Mouse (Mus musculus) skeletal muscle tissue, adult 2 months (tissue): Measurements from ENCODE around the gene Sfn.

Experiments used
- DNase-seq: peaks from one replicate; pipeline ENCODE4 v3.0.0-alpha.2; 2012; ENCODE audit warnings: low read depth, low spot score

Sfn gene

DNA sequence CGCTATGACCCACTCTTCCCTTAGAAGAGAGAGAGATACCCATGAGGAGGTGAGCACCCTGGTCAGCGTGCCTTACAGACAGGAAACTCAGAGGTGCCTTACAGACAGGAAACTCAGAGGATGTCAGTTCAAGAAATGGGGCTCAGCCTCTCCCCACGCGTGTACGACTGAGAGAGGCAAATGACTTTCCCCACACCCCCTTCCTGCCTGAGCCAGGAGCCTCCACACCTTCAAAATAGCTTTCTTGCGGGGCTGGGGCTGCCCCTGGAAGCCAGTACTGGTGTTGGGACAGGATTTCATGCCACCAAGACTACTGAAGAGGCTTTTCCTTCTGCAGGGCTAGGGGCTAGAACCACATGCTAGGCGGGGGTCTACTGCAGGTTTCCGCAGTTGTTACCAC, 18.7 kb upstream of the Sfn start:
- no peak for DNase-seq

GRCm38 (mm10) chr4:133619473-133620136, 17.6 kb upstream of the Sfn start:
- DNase-seq: no peak

DNA sequence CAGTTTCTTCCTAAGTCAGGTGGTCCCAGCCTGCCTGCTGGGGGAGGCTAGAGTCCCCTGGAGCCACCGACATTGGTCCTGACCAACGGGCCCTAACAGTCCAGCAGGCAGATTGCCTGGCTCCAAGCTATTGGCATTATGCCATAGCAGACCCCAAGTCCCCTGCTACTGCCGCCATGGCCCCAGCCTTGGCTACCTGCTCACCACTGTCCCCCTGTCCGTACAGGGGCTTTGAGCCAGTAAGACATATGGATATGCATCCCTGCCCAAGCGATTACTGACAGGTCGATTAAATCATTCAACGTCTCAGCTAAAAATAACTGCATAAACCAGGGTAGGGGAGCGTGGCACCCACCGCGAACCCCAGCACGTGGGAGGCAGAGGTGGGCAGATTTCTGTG, 16.0 kb upstream of the Sfn start:
- DNase-seq: no peak

GRCm38 (mm10) chr4:133615416-133615815, 13.4 kb upstream of the Sfn start:
- no peak for DNase-seq

DNA sequence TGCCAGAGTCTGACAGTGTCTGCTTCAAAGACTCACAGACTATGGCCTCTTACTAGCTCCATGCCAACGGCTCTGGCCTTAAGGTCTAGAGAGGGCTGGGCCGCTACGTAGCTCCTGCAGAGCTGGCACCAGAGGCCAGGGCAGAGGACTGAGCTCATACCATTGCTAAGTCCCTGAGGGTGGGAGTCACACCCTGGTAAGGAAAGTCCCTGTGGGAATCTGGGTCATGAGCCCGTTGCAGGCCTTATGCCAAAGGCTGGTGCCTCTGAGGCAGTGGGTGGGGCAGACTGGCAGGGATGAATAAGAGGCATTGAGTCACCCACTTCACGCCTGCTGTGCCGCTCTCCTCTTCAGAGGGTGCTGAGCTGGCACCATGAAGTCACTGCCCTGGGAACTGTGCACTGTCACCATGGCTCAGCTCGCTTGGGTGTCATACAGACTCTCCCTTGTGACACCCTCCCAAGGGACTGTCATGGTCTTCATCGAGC, 12.3 kb upstream of the Sfn start:
- DNase-seq: peak; percentile 46

- no peak for DNase-seq
Observed at GRCm38 (mm10) chr4:133613867-133614266, 11.9 kb upstream of the Sfn start.

GRCm38 (mm10) chr4:133613026-133613425, 11.1 kb upstream of the Sfn start:
- DNase-seq: no peak

GRCm38 (mm10) chr4:133612416-133612815, 10.4 kb upstream of the Sfn start:
- DNase-seq: no peak

GRCm38 (mm10) chr4:133611815-133612214, 9.8 kb upstream of the Sfn start:
- no peak for DNase-seq

DNA sequence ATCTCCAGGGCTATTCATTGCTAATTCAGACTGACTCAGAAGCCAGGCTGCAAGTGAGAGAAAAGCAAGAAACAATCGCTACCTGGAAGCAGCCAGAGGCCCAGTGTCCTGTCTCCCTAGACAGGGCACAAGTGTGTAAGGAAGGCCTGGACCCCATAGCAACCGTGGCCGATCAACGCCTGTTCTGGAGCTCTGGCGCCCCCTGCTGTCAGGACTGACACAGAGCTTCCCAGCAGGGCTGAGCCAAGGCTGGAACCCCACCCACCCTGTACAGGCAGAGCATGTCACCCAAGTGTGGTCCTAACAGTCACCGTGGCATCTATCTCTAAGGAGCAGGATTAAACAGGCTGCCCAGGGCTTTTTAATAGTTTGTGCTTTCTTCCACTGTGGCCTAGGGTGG, 7.8 kb upstream of the Sfn start:
- peak; percentile 49 for DNase-seq

DNA sequence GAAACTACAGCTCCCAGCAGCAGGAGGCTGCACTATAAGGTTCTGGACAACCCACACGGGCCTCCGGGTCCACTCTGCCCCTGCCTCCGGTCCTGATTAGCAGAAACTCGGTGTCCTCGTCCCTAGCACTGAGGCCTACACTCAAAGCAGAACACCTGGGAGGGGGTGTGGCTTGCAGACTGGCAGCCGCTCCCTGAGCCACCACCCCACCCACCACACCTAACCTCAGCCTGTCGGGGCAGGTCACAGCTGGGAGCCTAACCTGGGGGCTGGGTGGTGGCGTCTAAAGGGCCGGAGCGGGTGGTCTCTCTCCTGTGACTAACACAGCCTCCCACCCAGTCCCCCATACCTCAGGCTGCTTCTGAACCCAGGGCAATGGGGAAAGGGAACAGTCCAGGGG, 5.3 kb upstream of the Sfn start:
- no peak for DNase-seq

- DNase-seq: no peak
Observed at GRCm38 (mm10) chr4:133605330-133605729, 3.4 kb upstream of the Sfn start.

- DNase-seq: no peak
Observed at GRCm38 (mm10) chr4:133604856-133605255, 2.9 kb upstream of the Sfn start.

DNA sequence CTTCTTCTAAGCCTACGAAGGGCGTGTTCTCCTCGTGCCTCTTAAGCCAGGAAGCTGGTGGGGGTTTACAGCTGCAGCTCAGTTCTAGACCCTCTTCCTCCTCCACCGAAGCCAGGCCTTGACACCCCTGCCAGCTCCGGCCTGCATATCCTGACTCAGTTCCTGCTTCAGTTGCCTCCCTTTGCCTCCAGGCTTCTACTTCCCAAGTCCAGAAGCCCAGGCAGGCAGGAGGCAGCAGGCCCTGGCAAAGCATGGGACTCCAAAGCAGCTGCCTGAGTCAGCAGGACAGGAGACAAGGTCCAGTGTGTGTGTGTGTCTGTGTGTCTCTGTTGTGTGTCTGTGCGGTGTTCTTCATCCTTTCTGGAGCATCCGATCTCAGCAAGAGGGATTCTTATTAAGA, 2.2 kb upstream of the Sfn start:
- no peak for DNase-seq

- no peak for DNase-seq
Observed at GRCm38 (mm10) chr4:133603056-133603455, 1.1 kb upstream of the Sfn start.

GRCm38 (mm10) chr4:133600306-133600705, 1.7 kb downstream of the Sfn start:
- DNase-seq: no peak

GRCm38 (mm10) chr4:133599571-133600073, 2.3 kb downstream of the Sfn start:
- DNase-seq: peak; percentile 85

DNA sequence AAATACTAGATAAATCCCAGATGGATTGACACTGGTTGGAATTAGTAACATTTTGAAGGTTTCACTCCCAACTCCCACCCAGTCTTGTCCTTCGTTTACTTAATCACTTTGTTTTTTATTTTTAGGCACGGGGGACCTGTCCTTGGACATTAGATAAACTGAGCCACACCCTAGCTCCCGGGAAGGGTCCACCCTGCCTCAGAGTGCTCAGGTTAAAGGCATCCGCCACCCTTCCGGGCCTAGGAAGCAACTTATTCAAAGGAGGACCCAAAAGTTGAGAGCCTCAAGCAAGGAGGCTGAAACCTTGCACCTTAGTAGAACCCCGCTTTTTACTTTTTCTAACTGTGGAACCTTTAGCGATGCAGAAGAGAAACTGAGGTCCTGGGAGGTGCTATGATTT, 2.9 kb downstream of the Sfn start:
- no peak for DNase-seq

GRCm38 (mm10) chr4:133598616-133599015, 3.4 kb downstream of the Sfn start:
- no peak for DNase-seq

DNA sequence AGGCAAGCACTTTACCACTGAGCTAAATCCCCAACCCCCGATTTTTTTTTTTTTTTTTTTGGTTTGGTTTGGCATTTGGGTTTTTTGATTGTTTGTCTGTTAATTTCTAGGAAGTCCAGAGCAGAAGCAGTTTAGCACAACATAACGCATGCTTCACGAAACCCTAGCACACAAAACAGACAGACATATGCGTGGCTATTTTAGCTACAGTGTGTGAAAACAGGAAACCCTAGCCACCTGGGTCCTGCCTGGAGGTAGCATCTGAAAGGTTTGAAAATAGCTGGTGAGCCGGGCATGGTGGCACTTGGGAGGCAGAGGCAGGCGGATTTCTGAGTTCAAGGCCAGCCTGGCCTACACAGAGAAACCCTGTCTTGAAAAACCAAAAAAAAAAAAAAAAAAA, 5.9 kb downstream of the Sfn start:
- no peak for DNase-seq

DNA sequence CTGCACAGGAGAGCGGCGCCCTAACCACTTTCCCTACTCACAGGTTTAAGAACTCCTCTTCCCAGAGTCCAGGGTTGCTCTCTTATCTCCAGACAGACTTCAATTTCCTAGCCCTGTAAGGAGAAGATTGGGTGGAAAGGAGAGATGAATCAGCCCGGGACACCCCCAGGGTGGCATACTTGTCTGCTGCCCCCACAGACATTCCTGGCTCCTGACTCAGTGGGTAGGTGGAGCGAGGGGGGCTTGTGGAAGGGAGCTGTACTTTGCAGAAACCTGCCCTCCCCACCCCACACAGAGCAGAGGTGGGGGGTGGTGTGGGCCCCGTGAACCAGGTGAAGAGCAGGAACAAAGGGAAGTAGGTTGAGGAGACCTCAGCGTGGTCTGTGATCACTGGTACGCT, 6.4 kb downstream of the Sfn start:
- no peak for DNase-seq

- peak; percentile 60 for DNase-seq
Observed at GRCm38 (mm10) chr4:133592570-133592969, 9.4 kb downstream of the Sfn start.

GRCm38 (mm10) chr4:133584059-133584951, 17.7 kb downstream of the Sfn start, which contains the start of gene Gpn2:
Gene Gpn2, plus strand, starts transcription at chr4:133584362.
- peak; percentile 68 for DNase-seq
